Mouse (Mus musculus): ENCODE results near the gene Ccdc63. TPM values are rescaled to one million over a fixed set of nuclear protein-coding genes. Genes with fewer than 3 reads are reported as not detected.

Ccdc63 gene
- total RNA-seq, 2 experiments from 2014 or later: not detected

DNA sequence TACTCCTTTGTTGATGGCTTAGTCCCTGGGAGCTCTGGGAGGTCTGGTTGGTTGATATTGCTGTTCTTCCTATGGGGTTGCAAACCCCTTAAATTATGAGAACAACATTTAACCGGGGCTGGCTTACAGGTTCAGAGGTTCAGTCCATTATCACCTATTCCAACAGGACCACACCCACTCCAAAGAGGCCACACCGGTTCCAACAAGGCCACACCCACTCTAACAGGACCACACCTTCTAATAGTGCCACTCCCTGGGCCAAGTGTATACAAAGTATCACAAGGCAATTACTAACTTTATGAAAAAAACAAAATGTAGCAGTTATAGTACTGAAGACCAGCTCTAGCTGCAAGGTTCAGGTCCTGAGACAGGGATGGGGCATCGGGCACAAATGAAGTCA is 56.2 kb downstream of the Ccdc63 start:
- no peak for DNase-seq

DNA sequence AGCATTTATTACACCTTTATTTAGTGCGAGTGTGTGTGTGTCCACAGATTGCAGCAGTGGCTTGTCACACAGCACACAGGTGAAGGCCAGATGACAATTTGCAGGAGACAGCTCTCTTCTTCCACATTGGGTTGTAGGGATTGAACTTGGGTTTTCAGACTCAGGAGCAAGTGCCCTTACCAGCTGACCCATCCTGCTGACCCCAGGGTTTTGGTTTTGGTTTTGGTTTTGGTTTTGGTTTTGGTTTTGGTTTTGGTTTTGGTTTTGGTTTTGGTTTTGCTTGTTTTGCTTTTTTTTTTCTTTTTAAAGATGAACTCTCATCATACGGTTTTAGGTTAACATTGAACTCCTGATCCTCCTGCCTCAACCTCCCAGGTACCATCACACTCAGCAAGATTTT is 57.3 kb downstream of the Ccdc63 start:
- DNase-seq: no peak

DNA sequence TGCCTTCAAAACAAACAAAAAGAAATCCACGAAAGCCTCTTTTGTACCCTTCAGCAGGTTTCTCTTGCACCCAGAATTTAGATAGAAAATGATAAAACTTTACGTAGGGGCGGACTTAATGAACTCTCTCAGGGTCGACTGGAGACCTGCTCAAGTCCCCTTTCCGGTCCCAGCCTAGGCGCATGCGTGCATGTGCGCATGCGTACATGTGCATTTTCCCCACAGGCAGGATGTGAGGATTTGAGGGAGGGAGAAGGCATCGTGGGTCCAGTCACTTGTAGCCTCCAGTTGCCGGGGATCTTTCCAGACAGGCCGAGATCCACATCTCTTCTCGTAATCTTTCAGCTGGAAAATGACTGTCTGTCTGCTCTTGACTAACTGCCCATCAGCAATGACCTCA is 59.2 kb downstream of the Ccdc63 start:
- DNase-seq: no peak

DNA sequence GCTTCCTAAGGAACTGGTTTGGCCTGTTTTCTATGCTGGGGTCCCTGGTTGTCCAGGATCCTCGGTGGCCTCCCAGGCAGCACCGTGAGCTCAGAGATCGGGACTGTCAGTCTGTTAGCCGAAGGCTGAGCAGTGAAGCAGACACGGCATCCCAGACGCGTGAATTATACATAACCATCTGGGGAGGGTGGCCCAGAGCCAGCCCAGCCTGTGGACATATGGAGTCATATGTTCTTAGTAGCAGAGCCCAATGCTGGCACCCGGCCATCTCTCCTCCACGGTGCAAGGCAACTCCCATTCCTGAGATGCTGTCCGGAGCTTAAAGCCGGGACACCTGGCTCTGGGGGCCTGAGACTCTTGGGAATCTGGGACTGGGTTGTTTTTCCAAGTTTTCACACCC is 59.7 kb downstream of the Ccdc63 start:
- DNase-seq: no peak

DNA sequence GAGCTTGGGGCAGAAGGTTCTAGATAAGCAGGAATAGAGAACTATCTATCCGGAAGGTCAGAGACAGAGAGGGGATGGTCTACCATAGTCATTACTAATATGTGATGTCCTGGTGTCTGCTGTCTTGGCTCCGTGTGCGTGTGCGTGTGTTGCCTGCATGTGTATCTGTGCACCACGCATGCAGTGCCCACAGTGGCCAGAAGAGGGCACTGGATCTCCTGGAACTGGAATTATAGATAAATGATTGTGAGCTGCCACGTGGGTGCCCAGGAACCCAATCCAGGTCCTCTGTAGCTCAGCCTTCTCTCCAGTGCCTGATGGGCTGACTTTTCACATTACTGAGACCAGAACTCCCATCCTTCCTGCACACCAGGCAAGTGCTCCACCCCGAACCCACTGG is 60.8 kb downstream of the Ccdc63 start:
- no peak for DNase-seq

DNA sequence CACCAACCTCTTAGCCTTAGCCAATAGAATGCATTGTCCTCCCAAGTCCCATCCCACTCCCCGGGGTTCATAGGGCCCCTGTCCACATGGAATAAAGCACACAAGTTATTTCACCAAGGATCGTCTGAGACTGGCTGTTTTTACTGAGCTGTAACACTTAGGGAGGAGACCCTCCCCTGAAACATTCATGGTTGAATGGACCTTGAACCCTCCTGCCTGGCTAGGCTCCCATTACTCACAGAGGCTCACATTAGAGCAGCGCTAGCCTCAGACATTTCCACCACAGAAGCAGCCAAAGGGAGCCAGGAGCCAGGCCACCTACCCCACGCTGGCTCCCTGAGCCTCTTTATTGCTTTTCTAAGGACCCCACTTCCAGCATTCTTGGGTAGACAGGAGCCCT is 63.4 kb downstream of the Ccdc63 start:
- DNase-seq: no peak

DNA sequence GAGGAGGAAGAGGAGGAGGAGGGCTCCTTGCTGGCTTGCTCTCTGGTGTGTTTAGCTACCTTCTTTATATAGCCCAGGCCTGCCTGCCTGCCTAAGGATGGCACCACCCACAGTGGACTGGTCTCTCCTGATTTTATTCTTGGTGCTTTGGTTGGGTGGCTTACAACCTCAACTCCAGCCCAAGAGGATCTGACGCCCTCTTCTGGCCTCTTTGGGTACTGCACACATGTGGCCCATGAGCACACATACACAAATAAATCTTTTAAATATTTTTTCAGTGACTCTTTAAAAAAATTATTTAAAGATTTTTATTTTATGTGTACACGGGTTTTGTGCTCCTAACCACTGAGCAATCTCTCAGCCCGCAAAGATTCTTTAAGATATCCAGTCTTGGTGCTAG is 64.9 kb downstream of the Ccdc63 start:
- DNase-seq: no peak

DNA sequence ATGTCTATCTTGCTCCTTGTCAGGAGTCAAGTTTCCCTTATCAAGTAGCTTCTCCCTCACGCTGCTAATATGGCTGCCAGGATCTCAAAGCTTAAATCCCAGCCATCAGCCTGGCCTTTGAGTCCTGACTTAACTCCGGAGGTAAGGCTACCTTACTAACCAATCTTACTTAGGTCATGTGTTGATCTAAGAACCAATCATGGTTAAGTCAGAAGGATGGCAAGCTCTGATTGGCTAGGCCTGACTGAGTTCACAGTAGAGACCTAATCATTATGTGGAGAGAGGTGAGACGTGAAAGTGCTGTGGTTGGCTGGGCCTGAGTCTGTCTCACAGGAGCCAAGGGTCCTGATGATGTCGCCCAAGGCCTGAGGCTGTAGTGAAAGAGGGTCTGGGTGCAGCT is 68.6 kb downstream of the Ccdc63 start:
- no peak for DNase-seq

DNA sequence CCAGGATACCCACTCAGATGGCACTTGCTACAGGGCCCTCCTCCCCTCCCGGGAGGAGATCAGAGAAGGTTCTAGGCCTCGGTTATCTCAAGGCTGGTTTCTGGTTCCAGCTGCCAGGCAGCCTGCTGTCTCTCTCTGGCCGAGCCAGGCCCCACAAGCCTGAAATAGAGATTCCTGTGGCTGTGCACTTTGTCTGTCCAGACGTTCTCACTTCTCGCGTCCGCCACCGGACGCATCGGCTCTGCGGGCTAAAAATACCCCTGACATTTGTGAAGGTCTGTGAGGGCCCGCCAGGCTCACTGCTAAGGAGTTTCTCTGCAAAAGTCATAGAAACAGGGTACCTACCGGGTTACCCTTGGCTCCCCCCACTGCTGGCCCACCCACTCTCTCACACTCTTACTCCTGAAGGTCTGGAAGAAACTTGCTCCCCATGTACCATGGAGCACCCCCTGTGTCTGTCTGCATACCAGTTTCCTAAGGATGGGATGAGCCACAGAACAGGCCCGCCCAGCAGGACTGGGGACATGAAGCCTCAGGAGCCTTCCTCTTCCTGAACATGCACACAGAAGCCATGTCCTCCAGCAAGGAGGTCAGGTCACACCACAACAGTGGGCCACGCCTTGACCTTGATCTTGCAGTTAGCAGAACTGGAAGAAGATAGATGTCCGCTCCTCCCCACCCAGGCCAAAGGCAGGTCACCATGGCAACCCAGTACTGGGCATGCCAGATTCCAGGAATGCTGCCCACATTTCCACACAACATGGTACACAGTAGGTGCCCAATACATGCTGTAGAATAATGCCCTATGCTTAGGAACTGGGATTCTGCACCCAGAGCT is 69.4 kb downstream of the Ccdc63 start:
- peak; percentile 76 for DNase-seq

DNA sequence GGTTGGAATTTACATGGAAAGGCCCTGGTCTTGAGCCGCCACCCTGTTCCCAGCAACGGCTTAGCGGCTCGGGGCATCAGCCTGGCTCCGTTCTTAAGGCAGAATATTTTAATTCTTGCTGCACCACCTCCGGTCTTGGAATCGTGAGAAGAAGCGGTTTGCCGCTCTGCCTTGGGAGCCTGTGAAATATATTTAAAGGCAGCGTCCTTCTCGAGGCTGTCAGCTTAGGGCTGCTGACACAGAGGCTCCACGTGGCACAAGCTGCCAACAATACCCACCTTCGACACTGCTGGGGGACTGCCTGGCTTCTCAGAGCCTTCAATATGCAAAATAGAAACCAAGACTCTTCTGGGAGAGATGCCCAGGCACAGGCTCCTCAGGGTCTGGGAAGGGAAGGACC is 72.1 kb downstream of the Ccdc63 start:
- no peak for DNase-seq

DNA sequence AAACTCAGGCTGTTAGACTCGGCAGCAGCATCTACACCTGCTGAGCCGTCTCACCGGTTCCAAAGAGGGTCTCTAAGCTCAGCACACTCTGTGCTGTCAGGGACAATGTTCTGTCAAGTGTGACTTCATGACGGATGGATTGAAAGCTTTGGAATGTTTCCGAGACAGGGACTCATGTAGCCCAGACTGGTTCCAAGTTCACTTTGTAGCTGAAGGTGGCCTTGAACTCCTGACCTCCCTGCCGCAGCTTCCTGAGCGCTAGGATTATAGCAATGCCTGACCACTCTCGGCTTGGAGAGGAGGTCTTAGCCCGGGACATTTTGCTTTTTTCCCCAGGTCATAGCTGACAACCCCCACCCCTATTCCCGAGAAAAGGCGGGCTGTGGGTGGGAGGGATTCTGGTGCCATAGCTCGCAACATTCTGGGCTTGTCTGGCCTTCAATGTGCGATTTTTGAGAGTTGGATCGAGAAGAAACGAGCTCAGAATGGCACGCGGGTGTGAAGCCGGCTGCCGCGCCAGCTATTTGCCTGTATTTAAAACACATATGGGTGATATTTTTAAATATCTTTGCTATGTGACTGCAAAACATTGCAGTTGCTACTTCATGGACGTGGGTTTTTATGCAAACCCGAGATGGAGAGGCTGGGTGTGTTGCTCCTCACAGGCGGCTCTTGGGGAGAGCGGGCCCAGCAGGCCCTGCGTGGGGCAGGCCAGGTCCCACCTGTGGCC is 77.3 kb downstream of the Ccdc63 start:
- DNase-seq: no peak

DNA sequence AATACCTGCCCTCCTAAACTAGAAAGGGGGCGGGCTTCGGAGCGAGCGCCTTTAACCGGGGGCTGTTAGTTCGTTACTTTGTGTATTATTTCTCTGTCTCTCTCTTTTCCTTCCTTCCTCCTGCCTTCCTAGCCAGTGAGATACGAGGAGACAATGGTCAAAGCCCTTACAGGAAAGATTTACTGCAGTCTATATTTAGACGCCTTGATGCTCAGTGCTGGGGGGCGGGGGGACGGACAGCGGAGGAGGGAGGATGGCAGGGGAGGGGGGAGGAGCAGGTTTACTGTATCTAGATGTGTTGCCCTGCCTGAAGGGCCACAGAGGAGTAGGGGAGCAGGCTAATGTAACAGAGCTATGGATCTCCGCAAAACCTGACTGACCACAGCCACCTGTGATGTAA is 78.1 kb downstream of the Ccdc63 start:
- DNase-seq: no peak

DNA sequence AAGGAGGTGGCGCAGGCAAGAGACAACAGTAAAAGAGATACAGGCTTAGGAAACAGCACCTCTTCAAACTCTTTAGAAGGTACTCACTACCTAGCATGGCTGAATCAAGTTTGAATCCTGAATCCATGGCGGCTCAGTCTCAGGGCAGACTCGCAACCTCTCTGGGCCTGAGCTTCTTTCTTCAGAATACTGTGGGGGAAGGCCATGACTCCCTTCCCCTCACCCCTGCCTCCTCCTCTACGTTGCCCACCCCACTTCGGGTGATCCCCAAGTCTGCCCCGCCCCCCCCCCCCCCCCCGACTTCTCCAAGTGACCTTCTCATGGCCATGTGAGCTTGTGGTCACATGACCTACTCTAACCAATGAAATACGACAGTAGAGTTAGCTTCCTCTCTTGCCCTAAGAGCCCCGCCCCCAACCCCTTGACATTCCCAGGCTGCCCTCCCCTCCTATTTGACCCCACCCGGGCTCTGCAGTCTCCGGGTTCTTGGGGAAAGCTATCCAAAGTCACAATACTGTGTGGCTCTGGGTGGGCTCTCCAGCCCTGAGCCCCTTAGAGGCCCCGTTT is 79.8 kb downstream of the Ccdc63 start:
- no peak for DNase-seq

DNA sequence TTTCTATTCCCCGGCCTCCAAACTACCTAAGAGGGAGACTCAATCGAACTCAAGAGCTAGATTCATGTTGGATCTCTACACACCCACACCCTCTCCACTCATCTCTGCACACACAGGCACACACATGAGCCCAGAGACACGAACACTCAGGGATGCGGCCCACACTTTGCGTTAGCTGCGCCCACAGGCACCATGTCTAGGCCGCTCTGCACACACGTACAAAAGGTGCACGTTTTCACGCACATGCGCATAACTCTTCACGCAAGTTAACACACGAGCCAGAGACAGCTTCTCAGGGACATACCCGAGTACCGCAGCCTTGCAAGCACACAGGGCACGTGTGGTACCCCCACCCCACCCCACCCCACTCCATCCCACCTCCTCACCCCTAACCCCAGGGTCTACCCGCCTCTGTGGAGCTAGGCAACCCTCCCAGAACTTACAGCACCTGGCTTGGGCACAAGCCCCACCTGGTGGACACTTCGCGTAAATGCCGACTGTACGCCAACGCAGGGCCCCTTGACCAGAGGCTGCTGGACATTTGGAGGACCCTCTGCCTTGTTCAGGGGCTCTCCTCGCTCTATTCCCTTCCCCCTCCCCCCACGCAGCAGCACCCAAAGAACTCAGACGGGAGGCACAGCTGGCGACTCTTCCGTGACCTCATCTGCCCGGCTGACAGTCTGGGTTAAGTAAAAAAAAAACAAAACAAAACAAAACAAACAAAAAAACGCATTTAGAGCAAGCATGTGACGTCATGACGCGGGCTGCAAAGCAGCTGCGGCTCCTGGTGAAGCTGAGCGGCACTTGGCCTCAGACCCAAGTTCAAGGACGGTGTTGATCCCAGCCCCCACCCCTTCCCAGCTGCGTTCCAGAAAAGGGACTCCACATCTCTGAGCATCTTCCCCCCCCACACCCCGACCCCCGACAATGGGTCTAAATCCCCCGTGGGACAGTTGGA is 81.3 kb downstream of the Ccdc63 start:
- peak; percentile 26 for DNase-seq

Other genes starting within 250 kb of the Ccdc63 start
- 1 to 10 TPM; 1.8 to 6.9 TPM for gene Cux2, start 90.7 kb downstream of the Ccdc63 start, total RNA-seq (2021)
- gene Myl2, start 39.9 kb downstream of the Ccdc63 start, total RNA-seq (2021): 1,000 to 10,000 TPM in 1 of 2 experiments, 100 to 1,000 TPM in 1; 354 to 1,320 TPM
- 100 to 1,000 TPM; 111 to 125 TPM for gene Ppp1cc, start 17.5 kb upstream of the Ccdc63 start, total RNA-seq (2021)
- gene Hvcn1, start 66.0 kb upstream of the Ccdc63 start, total RNA-seq (2021): 1 to 10 TPM in 1 of 2 experiments, under 1 TPM in 1; 0.67 to 1.1 TPM
- 1 to 10 TPM; 1.9 to 2.2 TPM for gene Tctn1, start 123.6 kb upstream of the Ccdc63 start, total RNA-seq (2021)
- 10 to 100 TPM; 78.9 to 87.0 TPM for gene Pptc7, start 143.5 kb upstream of the Ccdc63 start, total RNA-seq (2021)
- gene Rad9b, start 213.4 kb upstream of the Ccdc63 start, total RNA-seq (2021): under 1 TPM; 0.23 to 0.35 TPM
- 10 to 100 TPM; 38.2 to 39.6 TPM for gene Vps29, start 213.5 kb upstream of the Ccdc63 start, total RNA-seq (2021)
- gene Gpn3, start 231.1 kb upstream of the Ccdc63 start, total RNA-seq (2021): 10 to 100 TPM; 20.4 to 21.4 TPM
- 1 to 10 TPM; 5.8 to 6.1 TPM for gene Fam216a, start 231.5 kb upstream of the Ccdc63 start, total RNA-seq (2021)